Mouse (Mus musculus) intestine, embryonic 15.5 days (tissue): ENCODE measurements around the gene Zfp677. TPM values are rescaled to one million over a fixed set of nuclear protein-coding genes. Genes with fewer than 3 reads are reported as not detected.
A peak's percentile ranks its signal among the peaks of the same experiment; 100 is the strongest.
"Not testable (repeated sequence)": the region's sequence is repeated elsewhere in the genome, so short reads cannot be mapped to it uniquely, and the experiment has no call there.

Experiments used
- ATAC-seq: fragments of 200-750 bp; cut with Nextera tagmentation; 2 replicates; pipeline ENCODE4 v1.8.0; 2017; ENCODE audit warnings: moderate TSS enrichment, moderate library complexity
- H3K27ac ChIP-seq: fragments of 300-500 bp; sonication (generic); 2 replicates; pipeline ENCODE4 v1.5.1; 2015; ENCODE audit warnings: mild to moderate bottlenecking, inconsistent platforms
- H3K27me3 ChIP-seq: fragments of 300-500 bp; sonication (generic); replicated peaks from 2 replicates; pipeline ENCODE4 v1.6.1; 2015; ENCODE audit warnings: inconsistent platforms
- H3K36me3 ChIP-seq: fragments of 300-500 bp; sonication (generic); 2 replicates; pipeline ENCODE4 v1.6.1; 2015; ENCODE audit warnings: inconsistent platforms
- H3K4me1 ChIP-seq: fragments of 300-500 bp; sonication (generic); replicated peaks from 2 replicates; pipeline ENCODE4 v1.6.1; 2015; ENCODE audit warnings: inconsistent platforms
- H3K4me2 ChIP-seq: fragments of 300-500 bp; sonication (generic); replicated peaks from 2 replicates; pipeline ENCODE4 v1.6.1; 2015; ENCODE audit warnings: mild to moderate bottlenecking, inconsistent platforms
- H3K4me3 ChIP-seq: fragments of 300-500 bp; sonication (generic); replicated peaks from 2 replicates; pipeline ENCODE4 v1.5.1; 2015; ENCODE audit warnings: inconsistent platforms
- H3K9ac ChIP-seq: fragments of 300-500 bp; sonication (generic); 2 replicates; pipeline ENCODE4 v1.6.1; 2015; ENCODE audit warnings: inconsistent platforms
- H3K9me3 ChIP-seq: fragments of 300-500 bp; sonication (generic); 2 replicates; pipeline ENCODE4 v1.6.1; 2016; ENCODE audit warnings: inconsistent platforms
- WGBS: fragments of 180-500 bp; shearing (Covaris S2); methylation state at CpG from one replicate; pipeline ENCODE4 v1.1.7; 2015; 5-methylcytosine and 5-hydroxymethylcytosine counted together
- polyA plus RNA-seq: library from polyadenylated mRNA; unstranded; fragments of >200 nt; fragmentation: Nextera tagmentation; extraction: Ambion mirVana; gene quantifications from 2 replicates; pipeline ENCODE4 v1.2.1, GENCODE M21; 2015

Zfp677 gene
- 2.8 and 2.9 TPM in 2 replicates for polyA plus RNA-seq

GRCm38 (mm10) chr17:21383391-21384056, at the start of gene Zfp677:
Gene Zfp677, plus strand, starts transcription at chr17:21383748.
- Histone ChIP-seq H3K27me3 (no peaks in the 10 kb centered on the region), H3K36me3 (no peaks in the 10 kb centered on the region), H3K4me3 (peak within 1 kb of the TSS; percentile 53), H3K9ac (peak within 1 kb of the TSS; percentile 47), H3K4me2 (peak within 1 kb of the TSS; percentile 90), H3K9me3 (no peaks in the 10 kb centered on the region), H3K27ac (no peak within 1 kb of the TSS), H3K4me1 (0 out of 2 replicates have a peak, but pooled peaks cover 3% of the 10 kb centered on the region)
- 6% methylated on average over 20 of the region's 20 CpGs for WGBS
- ATAC-seq, result peak; percentile 100

GRCm38 (mm10) chr17:21368018-21368417, 15.5 kb upstream of the Zfp677 start:
- WGBS, result 37% methylated on average over 3 of the region's 3 CpGs

DNA sequence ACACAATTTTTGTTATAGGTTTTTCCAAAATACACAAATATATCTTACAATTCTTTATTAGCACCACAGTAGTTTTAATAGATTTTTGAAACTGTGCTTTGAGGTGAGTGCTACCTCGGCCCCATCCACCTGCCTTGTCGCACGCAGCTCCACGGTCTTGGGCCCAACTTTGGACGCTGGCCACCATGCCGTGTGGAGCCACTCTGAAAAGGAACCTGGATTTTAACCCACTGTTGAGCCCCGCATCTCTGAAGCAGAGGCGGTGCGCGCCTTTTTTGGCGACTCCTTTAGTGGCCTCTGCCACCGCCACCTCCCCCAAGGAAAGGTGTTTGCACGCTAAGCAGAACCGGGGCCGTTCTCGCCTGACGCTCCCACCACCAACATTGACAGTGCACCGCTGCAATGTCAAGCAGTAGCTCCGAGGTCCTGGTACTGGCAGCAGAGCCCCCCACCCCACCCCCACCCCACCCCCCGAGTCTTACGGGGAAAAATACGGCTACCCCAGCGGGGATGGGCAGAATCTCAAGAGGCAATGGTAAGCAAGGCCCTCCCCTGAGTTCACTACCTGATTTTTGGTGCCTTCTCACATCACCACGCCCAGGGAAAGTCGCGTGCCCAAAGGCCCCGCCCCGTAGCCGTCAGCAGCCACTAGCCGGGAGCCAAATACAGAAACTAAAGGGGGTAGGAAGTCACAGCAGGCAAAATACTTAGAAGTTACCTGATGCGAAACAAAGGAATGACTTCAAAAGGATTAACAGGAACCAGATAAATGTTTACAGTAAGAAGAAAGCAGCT, 13.4 kb upstream of the Zfp677 start:
- peak overlapping the region; percentile 36 for H3K4me3 ChIP-seq
- H3K27me3 ChIP-seq, result no peaks in the 10 kb centered on the region
- no peak overlapping the region for H3K9ac ChIP-seq
- 7% methylated on average over 31 of the region's 31 CpGs for WGBS
- peak; percentile 75 for ATAC-seq
- no peaks in the 10 kb centered on the region for H3K9me3 ChIP-seq
- no peaks in the 10 kb centered on the region for H3K4me1 ChIP-seq
- H3K27ac ChIP-seq, result no peak overlapping the region
- H3K4me2 ChIP-seq, result peak overlapping the region; percentile 79
- H3K36me3 ChIP-seq, result no peaks in the 10 kb centered on the region

More at GRCm38 (mm10) chr17:21368018-21368417, 15.5 kb upstream of the Zfp677 start:
- not testable (repeated sequence) for H3K9ac ChIP-seq, H3K4me1 ChIP-seq, H3K4me2 ChIP-seq, H3K27me3 ChIP-seq, H3K9me3 ChIP-seq, H3K4me3 ChIP-seq, H3K27ac ChIP-seq, ATAC-seq, H3K36me3 ChIP-seq

DNA sequence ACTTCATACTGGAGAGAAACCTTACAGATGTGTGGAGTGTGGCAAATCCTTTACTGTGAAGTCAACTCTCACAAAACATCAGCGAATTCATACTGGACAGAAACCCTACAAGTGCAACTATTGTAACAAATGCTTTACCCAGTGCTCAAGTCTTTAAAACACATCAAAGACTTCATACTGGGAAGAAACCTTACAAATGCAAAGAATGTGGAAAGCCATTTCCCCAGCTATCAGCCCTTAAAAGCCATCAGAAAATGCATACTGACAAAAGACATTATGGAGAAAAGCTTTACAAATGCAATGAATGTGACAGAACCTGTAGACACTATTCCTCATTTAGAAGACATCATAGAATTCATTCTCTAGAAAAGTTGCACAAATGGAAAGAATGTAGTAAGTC, 8.2 kb upstream of the Zfp677 start:
- Histone ChIP-seq H3K4me1 (no peaks in the 10 kb centered on the region), H3K36me3 (no peaks in the 10 kb centered on the region), H3K27me3 (no peaks in the 10 kb centered on the region), H3K27ac (no peak overlapping the region), H3K9me3 (no peaks in the 10 kb centered on the region), H3K9ac (no peak overlapping the region), H3K4me2 (no peak overlapping the region), H3K4me3 (no peak overlapping the region)
- WGBS, result 68% methylated on average over 1 of the region's 1 CpGs
- no peak for ATAC-seq

GRCm38 (mm10) chr17:21384057-21384411, 486 bp downstream of the Zfp677 start:
- 18% methylated on average over 8 of the region's 8 CpGs for WGBS
- Histone ChIP-seq H3K4me2 (peak overlapping the region; percentile 90), H3K4me3 (peak overlapping the region; percentile 53), H3K36me3 (no peaks in the 10 kb centered on the region), H3K9me3 (no peaks in the 10 kb centered on the region), H3K27me3 (no peaks in the 10 kb centered on the region), H3K27ac (no peak overlapping the region), H3K9ac (peak overlapping the region; percentile 47), H3K4me1 (0 out of 2 replicates have a peak, but pooled peaks cover 3% of the 10 kb centered on the region)
- no peak; the same call in 1 of the 2 replicates for ATAC-seq

DNA sequence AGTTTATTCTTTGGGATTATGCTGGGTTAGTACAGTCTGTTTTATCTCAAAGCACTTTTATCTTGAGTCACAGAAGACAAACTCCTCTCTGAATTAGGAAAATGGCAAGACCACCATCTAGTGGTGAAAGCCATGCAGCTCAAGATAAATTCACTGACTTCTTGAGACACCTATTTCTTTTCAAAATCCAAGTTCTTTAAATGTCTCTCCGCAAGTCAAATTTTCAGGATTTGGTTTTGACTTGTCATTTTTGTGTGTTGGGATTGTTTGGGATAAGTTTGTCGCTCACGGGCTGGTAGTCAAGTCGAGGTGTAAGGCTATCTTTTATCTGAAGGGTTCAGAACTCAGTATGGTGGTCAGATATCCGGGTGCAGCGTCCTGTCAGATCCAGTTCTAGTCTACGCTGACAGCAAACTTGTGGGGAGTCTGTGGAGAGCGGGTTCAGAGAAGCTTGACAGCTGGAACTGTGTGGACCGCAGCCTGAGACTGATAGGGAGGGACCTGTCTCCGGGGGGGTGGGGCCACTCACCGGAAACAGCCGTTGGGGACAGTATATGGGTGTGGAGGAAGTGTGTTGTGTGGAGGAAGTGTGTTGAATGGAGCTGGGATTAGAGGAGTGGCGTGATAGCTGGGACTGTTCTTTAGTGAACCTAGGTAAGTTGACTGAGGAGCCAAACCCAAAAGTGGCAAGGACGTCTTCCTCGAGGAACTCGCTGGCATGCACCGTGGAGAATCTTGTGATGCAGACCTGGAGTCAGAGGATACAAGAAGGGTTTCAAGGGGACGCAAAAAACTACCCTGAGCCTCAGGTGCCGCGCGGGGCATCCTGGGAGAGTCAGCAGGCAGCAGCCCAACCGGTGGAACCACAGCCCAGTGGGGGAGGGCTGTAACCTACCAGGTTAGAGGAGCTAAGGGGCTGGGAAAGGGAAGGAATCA, 39.4 kb downstream of the Zfp677 start, which contains the start of gene Zfp54:
TSS of gene Zfp54 (plus strand) at position 564 of the 936 bp plus-strand sequence.
- H3K4me3 ChIP-seq, result peak within 1 kb of the TSS; percentile 41
- under 1% methylated on average over 22 of the region's 22 CpGs for WGBS
- H3K9me3 ChIP-seq, result no peaks in the 10 kb centered on the region
- H3K9ac ChIP-seq, result peak within 1 kb of the TSS; percentile 36
- no peaks in the 10 kb centered on the region for H3K27me3 ChIP-seq
- ATAC-seq, result peak; percentile 100
- H3K36me3 ChIP-seq, result no peaks in the 10 kb centered on the region
- 0 out of 2 replicates have a peak, but pooled peaks cover 2% of the 10 kb centered on the region for H3K4me1 ChIP-seq
- peak within 1 kb of the TSS; percentile 69 for H3K4me2 ChIP-seq
- H3K27ac ChIP-seq, result peak within 1 kb of the TSS; percentile 72

DNA sequence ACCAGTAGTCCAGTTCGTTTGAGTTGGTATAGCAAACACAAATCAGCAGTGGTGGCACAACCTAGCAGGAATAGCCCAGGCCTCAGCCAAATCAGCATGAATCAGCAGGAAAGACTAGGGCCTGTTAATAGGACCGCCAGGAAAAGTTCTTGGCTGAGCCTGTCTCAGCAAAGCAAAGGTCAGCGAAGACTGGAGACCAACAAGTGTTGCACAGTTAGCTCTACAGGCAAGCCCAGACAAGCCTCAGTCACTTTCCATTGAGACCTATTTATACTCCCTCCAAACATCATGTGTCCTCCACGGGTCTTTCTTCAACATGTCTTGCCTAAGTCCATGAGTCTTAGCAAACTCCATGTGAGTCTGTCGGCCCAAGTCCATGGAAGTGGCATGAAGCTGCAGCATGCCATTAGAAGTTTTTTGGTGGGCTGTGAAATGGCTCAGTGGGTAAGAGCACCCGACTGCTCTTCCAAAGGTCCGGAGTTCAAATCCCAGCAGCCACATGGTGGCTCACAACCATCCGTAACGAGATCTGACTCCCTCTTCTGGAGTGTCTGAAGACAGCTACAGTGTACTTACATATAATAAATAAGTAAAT, 55.4 kb downstream of the Zfp677 start:
- not testable (repeated sequence) for H3K4me3 ChIP-seq
- 79% methylated on average over 9 of the region's 9 CpGs for WGBS

More for the DNA sequence above, 55.4 kb downstream of the Zfp677 start:
- H3K36me3 ChIP-seq, H3K4me1 ChIP-seq, H3K27ac ChIP-seq, H3K9me3 ChIP-seq, H3K27me3 ChIP-seq, H3K4me2 ChIP-seq, ATAC-seq, H3K9ac ChIP-seq: not testable (repeated sequence)

Other genes with a start within 250 kb of the Zfp677 start
- gene Vmn1r234, start 157.7 kb upstream of the Zfp677 start, polyA plus RNA-seq, result not detected in 2 replicates
- not detected in 2 replicates for gene Vmn1r235, start 127.3 kb upstream of the Zfp677 start, polyA plus RNA-seq
- gene Vmn1r236, start 100.8 kb upstream of the Zfp677 start, polyA plus RNA-seq, result not detected in 2 replicates
- not detected in 2 replicates for gene Vmn1r237, start 71.9 kb upstream of the Zfp677 start, polyA plus RNA-seq
- gene Zfp54, start 39.5 kb downstream of the Zfp677 start, polyA plus RNA-seq, result 5.9 and 6.5 TPM in 2 replicates
- gene Zfp51, start 66.6 kb downstream of the Zfp677 start, polyA plus RNA-seq, result 13.1 and 14.4 TPM in 2 replicates
- gene Zfp53, start 105.2 kb downstream of the Zfp677 start, polyA plus RNA-seq, result 12.2 and 14.5 TPM in 2 replicates
- 4.0 and 4.3 TPM in 2 replicates for gene Zfp52, start 151.8 kb downstream of the Zfp677 start, polyA plus RNA-seq
- gene Zfp948, start 183.3 kb downstream of the Zfp677 start, polyA plus RNA-seq, result 17.0 and 17.7 TPM in 2 replicates